Mouse (Mus musculus): ENCODE measurements around the gene Catip. TPM values are rescaled to one million over a fixed set of nuclear protein-coding genes. Genes with fewer than 3 reads are reported as not detected.

Catip gene
- polyA plus RNA-seq (2012; rRNA removed) = 7.0 and 7.4 TPM in 2 replicates

DNA sequence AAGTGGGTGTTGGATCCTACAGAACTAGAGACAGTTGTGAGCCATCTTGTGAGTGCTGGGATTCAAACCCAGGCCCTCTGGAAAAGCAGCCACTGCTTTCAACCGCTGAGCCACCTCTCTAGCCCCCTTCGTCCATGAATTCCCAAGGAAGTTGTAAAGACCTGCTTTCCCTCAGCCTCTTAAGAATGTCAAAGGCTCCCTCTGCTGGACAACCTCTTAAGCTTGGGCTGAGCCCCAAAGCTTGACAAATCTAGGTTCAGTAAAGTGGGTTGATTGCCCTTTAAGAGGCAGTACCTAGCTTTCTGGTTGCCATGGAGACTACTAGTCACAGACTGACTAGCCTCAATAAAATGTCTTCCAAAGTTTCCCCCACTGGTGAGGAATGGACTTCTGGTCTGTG is at the start of gene Catip:
Gene Catip (plus strand): TSS at position 297 of the 400 bp plus-strand sequence.

DNA sequence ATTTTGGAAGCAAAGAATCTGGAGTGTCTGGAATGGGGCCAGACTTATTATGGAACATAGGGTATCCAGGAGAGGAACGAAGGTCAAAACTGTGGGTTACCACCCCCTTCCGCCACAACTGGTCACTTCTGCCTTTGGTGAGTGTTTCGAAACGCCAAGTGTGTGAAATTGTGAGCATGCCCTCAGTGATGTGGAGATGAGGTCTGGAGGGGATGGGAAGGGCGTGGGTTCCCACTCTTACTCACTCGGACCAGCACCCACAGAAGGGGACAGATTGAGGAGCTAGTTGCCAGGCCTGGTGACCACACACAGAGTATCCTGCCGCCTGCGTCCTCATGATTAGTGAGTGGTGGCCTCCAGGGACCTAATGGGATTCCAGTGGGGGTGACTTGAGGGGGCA is 13.1 kb downstream of the Catip start, which contains the start of gene Slc11a1:
Gene Slc11a1 (plus strand): TSS at position 216 of the 400 bp plus-strand sequence.

DNA sequence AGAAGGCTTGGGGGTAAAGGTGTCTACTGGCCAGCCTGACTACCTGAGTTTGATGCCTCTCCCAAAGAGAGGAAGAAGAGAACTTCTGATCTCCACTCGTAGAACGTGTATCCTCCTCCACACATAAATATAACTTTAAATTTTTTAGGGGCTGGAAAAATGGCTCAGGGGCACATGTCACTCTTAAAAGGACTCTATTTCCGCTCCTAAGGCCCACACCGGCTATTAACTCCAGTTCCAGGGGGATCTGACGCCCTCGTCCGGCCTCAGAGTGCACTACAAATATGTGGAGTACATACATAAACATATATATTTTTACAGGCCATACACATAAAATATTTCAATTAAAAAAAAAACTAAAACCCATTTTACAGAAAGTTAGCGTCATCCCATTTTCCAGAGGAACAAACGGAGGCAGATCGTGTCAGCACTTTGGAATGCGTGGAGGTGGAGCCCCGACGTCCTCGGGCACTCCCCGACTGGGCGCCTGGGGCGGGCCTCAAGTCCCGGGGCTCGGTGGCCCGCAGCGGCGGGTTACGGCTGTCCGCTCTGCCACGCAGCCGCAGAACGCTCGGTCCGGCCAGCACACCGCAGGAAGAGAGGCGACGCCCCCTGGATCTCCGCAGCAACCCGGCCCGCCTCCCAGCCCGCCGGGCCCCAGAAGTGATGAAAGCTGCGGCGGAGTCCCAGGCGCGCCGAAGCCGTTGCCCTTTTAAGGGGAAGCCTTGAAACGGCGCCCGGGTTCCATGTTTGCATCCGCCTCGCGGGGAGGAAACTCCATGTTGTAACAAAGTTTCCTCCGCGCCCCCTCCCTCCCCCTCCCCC is 29.2 kb downstream of the Catip start, which contains the start of gene Ctdsp1:
Gene Ctdsp1 (plus strand): TSS at position 586 of the 825 bp plus-strand sequence.

GRCm38 (mm10) chr1:74408589-74409504 is 46.9 kb downstream of the Catip start, which contains the start of gene Vil1:
Vil1 (plus strand) TSS chr1:74409376.

Other genes starting within 250 kb of the Catip start
- gene Tns1, start 237.7 kb upstream of the Catip start, polyA plus RNA-seq (2012; rRNA removed) = 239 and 258 TPM in 2 replicates
- 0.86 and 1.3 TPM in 2 replicates for gene Rufy4, start 236.6 kb upstream of the Catip start, polyA plus RNA-seq (2012; rRNA removed)
- gene Cxcr2, start 208.1 kb upstream of the Catip start, polyA plus RNA-seq (2012; rRNA removed) = 0.21 and 0.23 TPM in 2 replicates
- gene Cxcr1, start 167.5 kb upstream of the Catip start, polyA plus RNA-seq (2012; rRNA removed) = not detected in 2 replicates
- gene Arpc2, start 126.0 kb upstream of the Catip start, polyA plus RNA-seq (2012; rRNA removed) = 160 and 164 TPM in 2 replicates
- gene Gpbar1, start 83.6 kb upstream of the Catip start, polyA plus RNA-seq (2012; rRNA removed) = 3.9 and 4.9 TPM in 2 replicates
- 215 and 265 TPM in 2 replicates for gene Aamp, start 77.4 kb upstream of the Catip start, polyA plus RNA-seq (2012; rRNA removed)
- 70.9 and 78.6 TPM in 2 replicates for gene Pnkd, start 77.2 kb upstream of the Catip start, polyA plus RNA-seq (2012; rRNA removed)
- 205 and 273 TPM in 2 replicates for gene Tmbim1, start 56.5 kb upstream of the Catip start, polyA plus RNA-seq (2012; rRNA removed)
- 38.4 and 39.4 TPM in 2 replicates for gene Slc11a1, start 13.1 kb downstream of the Catip start, polyA plus RNA-seq (2012; rRNA removed)
- gene Ctdsp1, start 29.4 kb downstream of the Catip start, polyA plus RNA-seq (2012; rRNA removed) = 176 and 180 TPM in 2 replicates
- gene Vil1, start 47.3 kb downstream of the Catip start, polyA plus RNA-seq (2012; rRNA removed) = 1.8 and 2.7 TPM in 2 replicates
- 21.1 and 26.1 TPM in 2 replicates for gene Cnot9, start 143.9 kb downstream of the Catip start, polyA plus RNA-seq (2012; rRNA removed)
- gene Plcd4, start 180.8 kb downstream of the Catip start, polyA plus RNA-seq (2012; rRNA removed) = 0.21 and 0.50 TPM in 2 replicates
- gene Usp37, start 182.2 kb downstream of the Catip start, polyA plus RNA-seq (2012; rRNA removed) = 4.1 and 4.5 TPM in 2 replicates
- gene Zfp142, start 226.1 kb downstream of the Catip start, polyA plus RNA-seq (2012; rRNA removed) = 21.2 and 24.4 TPM in 2 replicates
- 13.9 and 19.8 TPM in 2 replicates for gene Bcs1l, start 226.2 kb downstream of the Catip start, polyA plus RNA-seq (2012; rRNA removed)
- 65.0 and 80.2 TPM in 2 replicates for gene Rnf25, start 239.3 kb downstream of the Catip start, polyA plus RNA-seq (2012; rRNA removed)
- gene Stk36, start 239.3 kb downstream of the Catip start, polyA plus RNA-seq (2012; rRNA removed) = 25.1 and 31.3 TPM in 2 replicates

All from ovary, adult 2 months (tissue).